ENCODE assay signal across 13 mouse cellular contexts in genomic region chr12:16829785-16830184, GRCm38 (mm10). TPM values are rescaled to one million over a fixed set of nuclear protein-coding genes. Genes with fewer than 3 reads are reported as not detected.
DNase-seq lines count a peak whose midpoint lies in the region; ATAC-seq and TF ChIP-seq lines count a peak whose summit lies in the region.
"Had no signal": no experiment of that assay in that cellular context is flagged by ENCODE, and none has a peak within 500 bp of the region (broad histone marks: within the 10 kb centered on the region; RNA-seq: fewer than 3 reads in every experiment).

No protein-coding gene starts in this region.

- no peak overlapping the region for H3K27ac ChIP-seq in heart, postnatal 0 days (ENCODE audit: low read depth)
- H3K27ac ChIP-seq in lung, postnatal 0 days (ENCODE audit: low read length): no peak overlapping the region
- no peak overlapping the region for H3K27ac ChIP-seq in stomach, postnatal 0 days (replicated peaks)
- H3K27ac ChIP-seq: embryonic facial prominence, embryonic 10.5 days; midbrain, embryonic 12.5 days had no signal

- no peak for ATAC-seq in heart, postnatal 0 days (ENCODE audit: insufficient read depth, low read depth)
- ATAC-seq in lung, postnatal 0 days: no peak
- ATAC-seq in stomach, postnatal 0 days (ENCODE audit: low FRiP score, low TSS enrichment): no peak

- H3K9me3 ChIP-seq in heart, postnatal 0 days (replicated peaks; ENCODE audit: control insufficient read depth, low read length): no peaks in the 10 kb centered on the region
- no peaks in the 10 kb centered on the region for H3K9me3 ChIP-seq in lung, postnatal 0 days (ENCODE audit: low read length)
- H3K9me3 ChIP-seq in stomach, postnatal 0 days (ENCODE audit: control insufficient read depth, low read length): no peaks in the 10 kb centered on the region
- H3K9me3 ChIP-seq: embryonic facial prominence, embryonic 10.5 days; G1E; midbrain, embryonic 12.5 days had no signal

- no peak for DNase-seq in heart, postnatal 0 days (ENCODE audit: low spot score)
- no peak for DNase-seq in heart, adult 9 months (ENCODE audit: low spot score in 2 of 2)
- DNase-seq in lung, postnatal 0 days (ENCODE audit: low spot score): no peak
- DNase-seq in lung, postnatal 10 days: no peak
- DNase-seq in ZHBTc4 (ENCODE audit: low read depth, low spot score): peak; percentile 23
- DNase-seq in stomach, postnatal 0 days (ENCODE audit: low spot score): peak; percentile 32
- no peak for DNase-seq in heart, postnatal 4 days
- DNase-seq: cerebellum, adult 8-10 months; gastrocnemius, postnatal 10 days; thymus, postnatal 14 days had no signal

- TF ChIP-seq CTCF in heart, postnatal 0 days (IDR thresholded peaks at IDR 0.05; ENCODE audit: low read depth): peak; percentile 42
- peak; percentile 63 for TF ChIP-seq CTCF in lung, postnatal 0 days (IDR thresholded peaks at IDR 0.05)
- TF ChIP-seq CTCF in stomach, postnatal 0 days (IDR thresholded peaks at IDR 0.05; ENCODE audit: low read depth): peak; percentile 64

- H3K4me2 ChIP-seq in heart, postnatal 0 days (ENCODE audit: low read depth, low read length): no peak overlapping the region
- no peak overlapping the region for H3K4me2 ChIP-seq in lung, postnatal 0 days (replicated peaks; ENCODE audit: low read depth, low read length)
- H3K4me2 ChIP-seq in stomach, postnatal 0 days (replicated peaks; ENCODE audit: low read depth): no peak overlapping the region
- H3K4me2 ChIP-seq: midbrain, embryonic 12.5 days had no signal

- no peak overlapping the region for H3K4me3 ChIP-seq in heart, postnatal 0 days (ENCODE audit: low read depth, low read length)
- H3K4me3 ChIP-seq in lung, postnatal 0 days (ENCODE audit: low read depth, low read length): no peak overlapping the region
- no peak overlapping the region for H3K4me3 ChIP-seq in stomach, postnatal 0 days (ENCODE audit: low read depth, low read length)
- H3K4me3 ChIP-seq: embryonic facial prominence, embryonic 10.5 days; midbrain, embryonic 12.5 days had no signal

- H3K9ac ChIP-seq in heart, postnatal 0 days (replicated peaks; ENCODE audit: low read depth, low read length): no peak overlapping the region
- H3K9ac ChIP-seq in lung, postnatal 0 days (replicated peaks; ENCODE audit: low read depth): no peak overlapping the region
- no peak overlapping the region for H3K9ac ChIP-seq in stomach, postnatal 0 days (ENCODE audit: low read length)
- H3K9ac ChIP-seq: midbrain, embryonic 12.5 days had no signal

- no peaks in the 10 kb centered on the region for H3K27me3 ChIP-seq in heart, postnatal 0 days (ENCODE audit: control insufficient read depth, insufficient read depth, low read length)
- H3K27me3 ChIP-seq in lung, postnatal 0 days (replicated peaks; ENCODE audit: insufficient read depth, low read length): no peaks in the 10 kb centered on the region
- no peaks in the 10 kb centered on the region for H3K27me3 ChIP-seq in stomach, postnatal 0 days (ENCODE audit: control insufficient read depth, insufficient read depth, low read length)
- H3K27me3 ChIP-seq: midbrain, embryonic 12.5 days had no signal

- peaks cover 17% of the 10 kb centered on the region for H3K36me3 ChIP-seq in heart, postnatal 0 days (replicated peaks; ENCODE audit: control insufficient read depth, insufficient read depth, low read length)
- H3K36me3 ChIP-seq in lung, postnatal 0 days (ENCODE audit: insufficient read depth, low read length): no peaks in the 10 kb centered on the region
- no peaks in the 10 kb centered on the region; the same call in 1 of the 2 replicates for H3K36me3 ChIP-seq in stomach, postnatal 0 days (ENCODE audit: control insufficient read depth, insufficient read depth, low read length)

- 73% methylated on average over 2 of the region's 2 CpGs for WGBS in heart, postnatal 0 days
- 81% methylated on average over 2 of the region's 2 CpGs for WGBS in lung, postnatal 0 days
- 90% methylated on average over 2 of the region's 2 CpGs for WGBS in stomach, postnatal 0 days

- peaks cover 4% of the 10 kb centered on the region; the same call in 1 of the 2 replicates for H3K4me1 ChIP-seq in heart, postnatal 0 days (ENCODE audit: control insufficient read depth, insufficient read depth)
- H3K4me1 ChIP-seq in lung, postnatal 0 days (ENCODE audit: insufficient read depth, low read depth, low read length): no peaks in the 10 kb centered on the region
- H3K4me1 ChIP-seq in stomach, postnatal 0 days (replicated peaks; ENCODE audit: control insufficient read depth, insufficient read depth): no peaks in the 10 kb centered on the region
- H3K4me1 ChIP-seq: midbrain, embryonic 12.5 days had no signal

- TF ChIP-seq EP300 in heart, postnatal 0 days (IDR thresholded peaks at IDR 0.05; ENCODE audit: low read depth): no peak
- no peak for TF ChIP-seq EP300 in lung, postnatal 0 days (IDR thresholded peaks at IDR 0.05)
- no peak for TF ChIP-seq EP300 in stomach, postnatal 0 days (optimal IDR thresholded peaks at IDR 0.05)

RNA-seq across cellular contexts. Expression of gene E2f6, which starts 19.0 kb away (rescaled TPM):
- total RNA-seq in heart, postnatal 0 days (2014; rRNA removed; ENCODE audit: low replicate concordance): 32.2 and 50.4 TPM in 2 replicates
- polyA plus RNA-seq in heart, postnatal 0 days (2015; fragmentation: Nextera tagmentation; extraction: Ambion mirVana): 34.1 and 35.4 TPM in 2 replicates
- 11.1 and 14.2 TPM in 2 replicates for polyA plus RNA-seq in lung, postnatal 0 days (2015; fragmentation: Nextera tagmentation; extraction: Ambion mirVana)
- 12.5 and 12.7 TPM in 2 replicates for polyA plus RNA-seq in stomach, postnatal 0 days (2015; fragmentation: Nextera tagmentation; extraction: Ambion mirVana)
- total RNA-seq in heart, postnatal 4 days (2021): 10 to 100 TPM; 51.1 to 53.6 TPM

RNA-seq across cellular contexts. Expression of gene Greb1, which starts 29.1 kb away (rescaled TPM):
- 0.08 and 0.15 TPM in 2 replicates for total RNA-seq in heart, postnatal 0 days (2014; rRNA removed; ENCODE audit: low replicate concordance)
- polyA plus RNA-seq in heart, postnatal 0 days (2015; fragmentation: Nextera tagmentation; extraction: Ambion mirVana): 0.11 and 0.12 TPM in 2 replicates
- polyA plus RNA-seq in lung, postnatal 0 days (2015; fragmentation: Nextera tagmentation; extraction: Ambion mirVana): 0.46 and 1.1 TPM in 2 replicates
- 0.16 and 0.24 TPM in 2 replicates for polyA plus RNA-seq in stomach, postnatal 0 days (2015; fragmentation: Nextera tagmentation; extraction: Ambion mirVana)
- total RNA-seq in heart, postnatal 4 days (2021): under 1 TPM; 0.10 to 0.54 TPM
- polyA plus RNA-seq: G1E had no signal

Comparison
In these comparisons a context has a peak if more than half of its experiments do, and no peak if none do; other contexts are left out.
1. DNase-seq: peak in ZHBTc4 (single experiment) and stomach, postnatal 0 days (single experiment); none in heart, postnatal 0 days (single experiment), heart, adult 9 months (0 of 2), lung, postnatal 0 days (single experiment), lung, postnatal 10 days (single experiment) and heart, postnatal 4 days (single experiment).
2. Peak in every context shown above with its lines, with median percentiles within 50 percentile points of each other: CTCF ChIP-seq.